Mouse (Mus musculus) stomach, postnatal 0 days (tissue): ENCODE measurements around the gene Ppox.

Source experiments
- CTCF ChIP-seq: IDR thresholded peaks from 2 replicates; pipeline ENCODE4 v1.5.1; 2016; ENCODE audit warnings: antibody characterized with exemption, low read depth, mild to moderate bottlenecking, moderate library complexity
- EP300 ChIP-seq: optimal IDR thresholded peaks from 2 replicates; pipeline ENCODE3; 2016; ENCODE audit warnings: antibody characterized with exemption

DNA sequence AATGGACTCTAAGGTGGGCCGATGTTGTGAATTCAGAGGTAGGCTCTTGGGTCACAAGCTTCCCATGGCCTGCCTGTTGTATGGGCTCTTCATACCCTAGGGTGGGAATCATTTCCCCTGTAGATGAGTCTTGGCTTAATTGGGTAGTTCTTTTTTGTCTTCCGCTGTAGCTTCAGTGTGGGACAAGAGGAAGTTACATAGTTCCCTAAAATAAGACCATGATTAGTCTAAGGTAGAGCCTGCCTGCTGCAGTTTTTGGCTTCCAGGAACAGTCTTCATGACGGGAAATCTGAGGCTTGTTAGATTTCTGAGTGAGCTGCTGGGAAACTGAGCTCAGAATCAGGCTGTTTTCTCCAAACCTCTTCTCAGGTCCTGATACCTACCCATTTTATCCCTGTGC lies 8.9 kb downstream of the Ppox start:
- TF ChIP-seq CTCF, result no peak
- TF ChIP-seq EP300, result no peak
